Mouse (Mus musculus) midbrain, postnatal 0 days (tissue): Measurements from ENCODE around the gene Mast1. TPM values are rescaled to one million over a fixed set of nuclear protein-coding genes. Genes with fewer than 3 reads are reported as not detected.
A peak's percentile ranks its signal among the peaks of the same experiment; 100 is the strongest.

ENCODE experiments used
- ATAC-seq: fragments of 200-750 bp; cut with Nextera tagmentation; 2 replicates; pipeline ENCODE4 v1.8.0; 2017; ENCODE audit warnings: moderate number of reproducible peaks, mild to moderate bottlenecking, moderate TSS enrichment, moderate library complexity; ENCODE audit not compliant: low FRiP score
- DNase-seq: peaks from one replicate; pipeline ENCODE4 v3.0.0-alpha.2; 2015; ENCODE audit warnings: low spot score
- H3K27ac ChIP-seq: fragments of 300-500 bp; sonication (generic); 2 replicates; pipeline ENCODE4 v1.5.1; 2014; ENCODE audit warnings: low read depth, mild to moderate bottlenecking, low read length, mixed read lengths
- H3K27me3 ChIP-seq: fragments of 300-500 bp; sonication (generic); 2 replicates; pipeline ENCODE4 v1.6.1; 2014; ENCODE audit warnings: low read length, control low read depth, mixed read lengths; ENCODE audit not compliant: insufficient read depth
- H3K36me3 ChIP-seq: fragments of 300-500 bp; sonication (generic); 2 replicates; pipeline ENCODE4 v1.6.1; 2014; ENCODE audit warnings: low read length, control low read depth, mixed read lengths; ENCODE audit not compliant: insufficient read depth
- H3K4me1 ChIP-seq: fragments of 300-500 bp; sonication (generic); 2 replicates; pipeline ENCODE4 v1.6.1; 2014; ENCODE audit warnings: mild to moderate bottlenecking, control low read depth, antibody characterized with exemption, low read length, mixed read lengths; ENCODE audit not compliant: insufficient read depth
- H3K4me2 ChIP-seq: fragments of 300-500 bp; sonication (generic); 2 replicates; pipeline ENCODE4 v1.6.1; 2014; ENCODE audit warnings: low read depth, mild to moderate bottlenecking, low read length, mixed read lengths; ENCODE audit not compliant: poor library complexity, severe bottlenecking
- H3K4me3 ChIP-seq: fragments of 300-500 bp; sonication (generic); 2 replicates; pipeline ENCODE4 v1.5.1; 2014; ENCODE audit warnings: low read depth, mild to moderate bottlenecking, low read length, moderate library complexity
- H3K9ac ChIP-seq: fragments of 300-500 bp; sonication (generic); replicated peaks from 2 replicates; pipeline ENCODE4 v1.6.1; 2014; ENCODE audit warnings: mild to moderate bottlenecking, low read length, moderate library complexity, mixed read lengths; ENCODE audit not compliant: poor library complexity, severe bottlenecking
- H3K9me3 ChIP-seq: fragments of 300-500 bp; sonication (generic); 2 replicates; pipeline ENCODE4 v1.6.1; 2016; ENCODE audit warnings: low read length, control low read depth
- CTCF ChIP-seq: IDR thresholded peaks from 2 replicates; pipeline ENCODE4 v1.5.1; 2016; ENCODE audit warnings: antibody characterized with exemption, mild to moderate bottlenecking
- WGBS: fragments of 180-500 bp; shearing (Covaris S2); extraction: QIAGEN DNeasy Blood & Tissue Kit; methylation state at CpG from one replicate; pipeline ENCODE4 v1.1.7; 2014; 5-methylcytosine and 5-hydroxymethylcytosine counted together
- polyA plus RNA-seq: library from polyadenylated mRNA; unstranded; fragments of >200 nt; fragmentation: Nextera tagmentation; extraction: Ambion mirVana; gene quantifications from 2 replicates; pipeline ENCODE4 v1.2.1, GENCODE M21; 2015
- total RNA-seq: library from RNA; depleted of rRNA; stranded (reverse); fragments of >200 nt; gene quantifications from 2 replicates; pipeline ENCODE4 v1.2.3, GENCODE M21; 2014

Gene Mast1
- total and polyA plus RNA-seq, 2 experiments from 2014 or later: 89.0 to 92.0 TPM

- TF ChIP-seq CTCF: no peak
- no peak overlapping the region for H3K4me2 ChIP-seq
- no peak overlapping the region for H3K4me3 ChIP-seq
- WGBS: 87% methylated on average over 5 of the region's 5 CpGs
- H3K36me3 ChIP-seq: no peaks in the 10 kb centered on the region; the same call in 1 of the 2 replicates
- no peaks in the 10 kb centered on the region for H3K9me3 ChIP-seq
- no peak overlapping the region for H3K27ac ChIP-seq
- DNase-seq: no peak
- no peak for ATAC-seq
- H3K4me1 ChIP-seq: peaks cover 5% of the 10 kb centered on the region; the same call in 1 of the 2 replicates
- no peaks in the 10 kb centered on the region for H3K27me3 ChIP-seq
- H3K9ac ChIP-seq: no peak overlapping the region
Measured at GRCm38 (mm10) chr8:84895963-84896362, 41.2 kb downstream of the Mast1 start.

DNA sequence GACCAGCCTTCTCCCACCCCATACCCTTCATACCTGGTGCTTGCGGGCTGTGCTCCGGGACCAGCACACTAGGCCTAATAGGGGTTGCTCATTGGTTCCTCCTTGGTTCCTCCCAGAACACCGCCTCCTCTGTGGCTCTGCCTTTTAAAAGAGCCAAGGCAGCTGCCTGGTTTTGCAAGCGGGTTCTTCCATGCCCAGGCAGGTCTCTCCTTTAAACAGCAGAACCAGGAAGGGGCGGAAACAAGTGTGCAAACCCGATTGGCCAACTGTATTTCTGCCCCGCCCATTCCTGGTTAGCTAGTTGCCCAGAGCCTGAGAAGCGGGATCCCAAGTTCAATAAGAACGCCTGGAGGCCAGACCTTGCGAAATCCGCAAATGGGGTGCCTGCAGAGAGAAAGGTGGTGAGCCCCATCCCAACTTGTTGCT lies 43.4 kb downstream of the Mast1 start, which contains the start of gene Gcdh:
TSS of gene Gcdh (minus strand) at position 213 of the 426 bp plus-strand sequence.
- ATAC-seq (peak; percentile 96), DNase-seq (peak; percentile 98)
- Histone ChIP-seq H3K36me3 (peaks cover 5% of the 10 kb centered on the region; the same call in 1 of the 2 replicates), H3K4me2 (peak within 1 kb of the TSS; percentile 76), H3K27me3 (no peaks in the 10 kb centered on the region), H3K9ac (peak within 1 kb of the TSS; percentile 68), H3K4me3 (peak within 1 kb of the TSS; percentile 67), H3K9me3 (no peaks in the 10 kb centered on the region), H3K4me1 (peaks cover 5% of the 10 kb centered on the region; the same call in 1 of the 2 replicates), H3K27ac (peak within 1 kb of the TSS; percentile 27; the same call in 1 of the 2 replicates)
- 2% methylated on average over 11 of the region's 11 CpGs for WGBS
- TF ChIP-seq CTCF: no peak; the same call in 1 of the 2 replicates

- H3K9ac ChIP-seq: peak overlapping the region; percentile 68
- no peaks in the 10 kb centered on the region for H3K9me3 ChIP-seq
- H3K27ac ChIP-seq: peak overlapping the region; percentile 27; the same call in 1 of the 2 replicates
- 0 out of 2 replicates have a peak, but pooled peaks have one; percentile 16 for ATAC-seq
- WGBS: 11% methylated on average over 31 of the region's 31 CpGs
- peaks cover 9% of the 10 kb centered on the region for H3K36me3 ChIP-seq
- H3K27me3 ChIP-seq: no peaks in the 10 kb centered on the region
- peaks cover 5% of the 10 kb centered on the region; the same call in 1 of the 2 replicates for H3K4me1 ChIP-seq
- peak overlapping the region; percentile 67 for H3K4me3 ChIP-seq
- DNase-seq: no peak
- no peak for TF ChIP-seq CTCF
- H3K4me2 ChIP-seq: peak overlapping the region; percentile 76
Measured at GRCm38 (mm10) chr8:84892993-84893708, 44.0 kb downstream of the Mast1 start.

DNA sequence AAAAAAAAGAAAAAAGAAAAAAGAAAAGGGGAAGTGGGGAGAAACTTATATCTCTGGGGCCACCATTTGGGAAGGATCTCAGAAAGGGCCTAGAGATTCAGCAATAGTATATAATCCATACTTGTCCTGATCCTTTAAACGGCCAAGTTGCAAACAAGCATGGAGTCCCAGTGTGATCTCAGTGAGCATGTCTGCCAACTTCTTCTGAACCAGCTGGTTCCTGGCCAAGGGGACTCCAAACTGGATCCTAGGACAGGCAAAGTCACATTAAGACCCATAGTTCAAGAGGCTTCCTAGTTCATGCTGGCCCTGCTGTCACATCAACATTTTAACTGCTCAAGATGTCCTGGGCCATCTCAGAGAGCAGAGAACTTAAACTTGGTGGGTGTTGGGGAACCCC lies 48.0 kb downstream of the Mast1 start:
- peaks cover 32% of the 10 kb centered on the region for H3K36me3 ChIP-seq
- peaks cover 5% of the 10 kb centered on the region; the same call in 1 of the 2 replicates for H3K4me1 ChIP-seq
- H3K9ac ChIP-seq: no peak overlapping the region
- no peaks in the 10 kb centered on the region for H3K27me3 ChIP-seq
- H3K4me2 ChIP-seq: no peak overlapping the region
- WGBS: 97% methylated on average over 1 of the region's 1 CpGs
- no peak overlapping the region for H3K27ac ChIP-seq
- DNase-seq (no peak), ATAC-seq (no peak)
- no peaks in the 10 kb centered on the region for H3K9me3 ChIP-seq
- no peak for TF ChIP-seq CTCF
- H3K4me3 ChIP-seq: no peak overlapping the region

DNA sequence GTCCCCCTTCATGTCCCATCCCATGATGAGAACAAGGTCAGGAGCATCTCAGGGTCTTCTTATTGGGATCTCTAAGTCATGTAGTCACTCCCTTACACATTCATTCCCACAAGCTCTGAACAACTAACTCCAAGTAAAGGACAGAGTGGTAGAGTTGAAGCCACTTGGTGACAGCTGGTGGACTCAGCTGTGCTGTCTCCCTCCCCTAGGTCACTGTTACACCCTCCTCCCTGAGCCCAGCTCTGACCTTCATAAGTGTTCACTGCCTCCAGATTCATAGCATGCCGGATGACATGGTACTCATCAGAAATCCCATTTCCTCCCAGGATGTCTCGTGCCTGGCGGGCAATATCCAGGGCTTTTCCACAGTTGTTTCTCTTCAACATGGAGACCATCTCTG lies 48.9 kb downstream of the Mast1 start:
- peaks cover 32% of the 10 kb centered on the region for H3K36me3 ChIP-seq
- no peak for DNase-seq
- no peak overlapping the region for H3K9ac ChIP-seq
- H3K4me2 ChIP-seq: no peak overlapping the region
- WGBS: 96% methylated on average over 3 of the region's 3 CpGs
- no peak for TF ChIP-seq CTCF
- no peak overlapping the region for H3K27ac ChIP-seq
- H3K4me1 ChIP-seq: peaks cover 5% of the 10 kb centered on the region; the same call in 1 of the 2 replicates
- no peak overlapping the region for H3K4me3 ChIP-seq
- H3K27me3 ChIP-seq: no peaks in the 10 kb centered on the region
- no peaks in the 10 kb centered on the region for H3K9me3 ChIP-seq
- ATAC-seq: no peak

GRCm38 (mm10) chr8:84884728-84885127 lies 52.4 kb downstream of the Mast1 start:
- DNase-seq (no peak), ATAC-seq (no peak)
- Histone ChIP-seq H3K4me3 (no peak overlapping the region), H3K9me3 (no peaks in the 10 kb centered on the region), H3K36me3 (peaks cover 27% of the 10 kb centered on the region), H3K4me1 (no peaks in the 10 kb centered on the region), H3K9ac (no peak overlapping the region), H3K27ac (no peak overlapping the region), H3K27me3 (no peaks in the 10 kb centered on the region), H3K4me2 (no peak overlapping the region)
- no peak for TF ChIP-seq CTCF
- 84% methylated on average over 4 of the region's 4 CpGs for WGBS
